16 mouse cellular contexts compared by ENCODE assay signal in the genomic region with DNA sequence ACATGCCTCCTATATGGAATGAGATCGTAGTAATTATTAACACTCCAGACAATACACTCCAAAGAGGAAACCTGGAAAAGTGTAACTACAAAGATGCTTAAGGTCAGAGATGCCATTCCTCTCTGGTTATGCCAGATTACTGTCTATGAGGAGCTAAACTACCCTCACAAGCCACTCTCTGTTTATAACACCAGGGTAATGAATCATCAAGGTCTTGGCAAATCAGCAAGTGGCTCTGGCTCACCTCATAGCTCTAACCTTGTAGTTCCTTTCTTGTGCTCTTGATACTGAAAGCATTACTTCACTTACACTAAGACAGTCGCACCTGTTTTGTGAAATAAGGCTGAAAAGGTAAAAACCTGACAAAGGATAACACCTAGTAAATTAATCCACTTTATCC. TPM values are rescaled to one million over a fixed set of nuclear protein-coding genes. Genes with fewer than 3 reads are reported as not detected.
"Had no signal": no experiment of that assay in that cellular context is flagged by ENCODE, and none has a peak within 500 bp of the region (broad histone marks: within the 10 kb centered on the region; RNA-seq: fewer than 3 reads in every experiment).

No protein-coding gene starts in this region.

- H3K9me3 ChIP-seq: intestine, embryonic 15.5 days; limb, embryonic 10.5 days; limb, embryonic 13.5 days; liver, embryonic 13.5 days had no signal

- H3K4me1 ChIP-seq: intestine, embryonic 15.5 days; limb, embryonic 10.5 days; limb, embryonic 13.5 days; liver, embryonic 13.5 days had no signal

- H3K36me3 ChIP-seq: intestine, embryonic 15.5 days; limb, embryonic 10.5 days; limb, embryonic 13.5 days; liver, embryonic 13.5 days had no signal

- H3K27ac ChIP-seq: intestine, embryonic 15.5 days; limb, embryonic 10.5 days; limb, embryonic 13.5 days; liver, embryonic 13.5 days had no signal

- H3K27me3 ChIP-seq: intestine, embryonic 15.5 days; limb, embryonic 13.5 days; liver, embryonic 13.5 days had no signal

- H3K4me2 ChIP-seq: intestine, embryonic 15.5 days; limb, embryonic 13.5 days; liver, embryonic 13.5 days; midbrain, embryonic 11.5 days had no signal

- DNase-seq: kidney, adult 11 months; kidney, postnatal 14 days; liver, embryonic 13.5 days; lung, adult 2 months; lung, postnatal 14 days; lung, postnatal 4 days; midbrain, embryonic 14.5 days; right cerebral cortex, adult 18-20 months; right cerebral cortex, postnatal 14 days; right cerebral cortex, postnatal 4 days; thymus, postnatal 25 days had no signal

- H3K9ac ChIP-seq: intestine, embryonic 15.5 days; limb, embryonic 13.5 days; liver, embryonic 13.5 days had no signal

- H3K4me3 ChIP-seq: intestine, embryonic 15.5 days; limb, embryonic 10.5 days; limb, embryonic 13.5 days; liver, embryonic 13.5 days had no signal

- ATAC-seq: intestine, embryonic 15.5 days had no signal

RNA-seq across cellular contexts. Expression of gene Ugt8a, which starts 17.5 kb away (rescaled TPM):
- polyA plus RNA-seq: liver, adult 2 months had no signal
